Mouse (Mus musculus) MEL (cell line): ENCODE data around the gene Palld. TPM values are rescaled to one million over a fixed set of nuclear protein-coding genes. Genes with fewer than 3 reads are reported as not detected.

ENCODE experiments used
- DNase-seq: peaks from one replicate; pipeline ENCODE4 v3.0.0; 2011; ENCODE audit warnings: low read depth, low spot score
- H3K27ac ChIP-seq: 2 replicates; pipeline ENCODE4 v1.5.1; 2012; ENCODE audit warnings: low read depth, mild to moderate bottlenecking, control low read depth, low read length, moderate library complexity; ENCODE audit not compliant: control insufficient read depth
- H3K27me3 ChIP-seq, 2 experiments: fragments of 150-350 bp in 1 of 2; sonication (generic) in 1 of 2; 2 replicates each; pipeline ENCODE4 v1.6.1; 2012; ENCODE audit warnings: low read length in 2 of 2, mild to moderate bottlenecking in 2 of 2, improper control_type of control experiment in 1 of 2, moderate library complexity in 1 of 2; ENCODE audit not compliant: insufficient read depth in 2 of 2, control insufficient read depth in 1 of 2
- H3K36me3 ChIP-seq, 2 experiments: 2 replicates each; pipeline ENCODE4 v1.6.1; 2012 to 2014; ENCODE audit warnings: low read length in 2 of 2, improper control_type of control experiment in 1 of 2, inconsistent platforms in 1 of 2, mild to moderate bottlenecking in 1 of 2; ENCODE audit not compliant: insufficient read depth in 2 of 2, control insufficient read depth in 1 of 2
- H3K4me1 ChIP-seq, 2 experiments: fragments of 150-350 bp in 1 of 2; sonication (generic) in 1 of 2; 2 replicates each; pipeline ENCODE4 v1.6.1; 2012; ENCODE audit warnings: low read length in 2 of 2, improper control_type of control experiment in 1 of 2, mild to moderate bottlenecking in 1 of 2; ENCODE audit not compliant: insufficient read depth in 2 of 2, control insufficient read depth in 1 of 2
- H3K4me3 ChIP-seq, 2 experiments: fragments of 150-350 bp in 1 of 2; sonication (generic) in 1 of 2; 2 replicates each; pipeline ENCODE4 v1.5.1; 2012; ENCODE audit warnings: low read depth in 2 of 2, low read length in 2 of 2, mild to moderate bottlenecking in 2 of 2, moderate library complexity in 2 of 2, control low read depth in 1 of 2, improper control_type of control experiment in 1 of 2; ENCODE audit not compliant: control insufficient read depth in 1 of 2, insufficient read depth in 1 of 2
- H3K79me2 ChIP-seq: 2 replicates; pipeline ENCODE4 v1.6.1; 2012; ENCODE audit warnings: mild to moderate bottlenecking, low read length, moderate library complexity; ENCODE audit not compliant: control insufficient read depth, poor library complexity, insufficient read depth
- H3K9ac ChIP-seq: 2 replicates; pipeline ENCODE4 v1.6.1; 2012; ENCODE audit warnings: low read depth, mild to moderate bottlenecking, control low read depth, low read length, moderate library complexity; ENCODE audit not compliant: control insufficient read depth, poor library complexity, severe bottlenecking
- H3K9me3 ChIP-seq: fragments of 150-350 bp; sonication (generic); replicated peaks from 2 replicates; pipeline ENCODE4 v1.6.1; 2012; ENCODE audit warnings: mild to moderate bottlenecking, low read length, improper control_type of control experiment, moderate library complexity; ENCODE audit not compliant: insufficient read depth
- CHD1 ChIP-seq: IDR thresholded peaks from 2 replicates; pipeline ENCODE4 v1.6.1; 2012; ENCODE audit warnings: low read depth, mild to moderate bottlenecking, inconsistent platforms, low read length, improper control_type of control experiment
- CHD2 ChIP-seq: IDR thresholded peaks from 2 replicates; pipeline ENCODE4 v1.6.1; 2011; ENCODE audit warnings: low read length, improper control_type of control experiment
- CTCF ChIP-seq, 3 experiments: IDR thresholded peaks in 2 of 3; conservative IDR thresholded peaks in 1 of 3; 2 replicates each; pipeline ENCODE4 v1.5.1; 2011 to 2012; ENCODE audit warnings: low read length in 3 of 3, low read depth in 2 of 3, mild to moderate bottlenecking in 2 of 3, improper control_type of control experiment in 1 of 3, inconsistent platforms in 1 of 3, mixed read lengths in 1 of 3, moderate library complexity in 1 of 3; ENCODE audit not compliant: control insufficient read depth in 1 of 3, insufficient read depth in 1 of 3, poor library complexity in 1 of 3, severe bottlenecking in 1 of 3
- ELF1 ChIP-seq: IDR thresholded peaks from 2 replicates; pipeline ENCODE4 v1.6.1; 2014; ENCODE audit warnings: low read depth, mild to moderate bottlenecking, inconsistent platforms, low read length, improper control_type of control experiment, moderate library complexity
- HCFC1 ChIP-seq: IDR thresholded peaks from 2 replicates; pipeline ENCODE4 v1.6.1; 2012; ENCODE audit warnings: low read depth, mild to moderate bottlenecking, inconsistent platforms, low read length, improper control_type of control experiment, moderate library complexity
- MAX ChIP-seq: IDR thresholded peaks from 2 replicates; pipeline ENCODE4 v1.6.1; 2011; ENCODE audit warnings: low read length, improper control_type of control experiment
- MAZ ChIP-seq: IDR thresholded peaks from 2 replicates; pipeline ENCODE4 v1.6.1; 2012; ENCODE audit warnings: low read depth, mild to moderate bottlenecking, inconsistent platforms, low read length, improper control_type of control experiment
- MEF2A ChIP-seq: IDR thresholded peaks from 2 replicates; pipeline ENCODE4 v1.6.1; 2014; ENCODE audit warnings: low read depth, mild to moderate bottlenecking, inconsistent platforms, low read length, improper control_type of control experiment; ENCODE audit not compliant: poor library complexity, insufficient replicate concordance, severe bottlenecking; ENCODE audit errors: extremely low read depth
- NELFE ChIP-seq: IDR thresholded peaks from 2 replicates; pipeline ENCODE4 v1.6.1; 2011; ENCODE audit warnings: low read depth, low read length, improper control_type of control experiment
- POLR2A ChIP-seq, 2 experiments: IDR thresholded peaks; 2 replicates each; pipeline ENCODE4 v1.6.1; 2011 to 2012; ENCODE audit warnings: low read length in 2 of 2, mild to moderate bottlenecking in 2 of 2, control low read depth in 1 of 2, improper control_type of control experiment in 1 of 2, low read depth in 1 of 2, moderate library complexity in 1 of 2; ENCODE audit not compliant: control insufficient read depth in 1 of 2, insufficient read depth in 1 of 2, poor library complexity in 1 of 2
- POLR2AphosphoS2 ChIP-seq: IDR thresholded peaks from 2 replicates; pipeline ENCODE4 v1.6.1; 2011; ENCODE audit warnings: low read length, improper control_type of control experiment
- POLR2AphosphoS5 ChIP-seq: IDR thresholded peaks from 2 replicates; pipeline ENCODE4 v1.6.1; 2012; ENCODE audit warnings: low read depth, borderline replicate concordance, mild to moderate bottlenecking, inconsistent platforms, low read length, moderate library complexity, mixed read lengths
- RAD21 ChIP-seq: IDR thresholded peaks from 2 replicates; pipeline ENCODE4 v1.6.1; 2011; ENCODE audit warnings: mild to moderate bottlenecking, low read depth, low read length, improper control_type of control experiment
- SIN3A ChIP-seq: IDR thresholded peaks from 2 replicates; pipeline ENCODE4 v1.6.1; 2012; ENCODE audit warnings: low read length, improper control_type of control experiment, inconsistent platforms
- SMC3 ChIP-seq: IDR thresholded peaks from 2 replicates; pipeline ENCODE4 v1.6.1; 2011; ENCODE audit warnings: low read depth, low read length, improper control_type of control experiment
- TCF12 ChIP-seq: IDR thresholded peaks from 2 replicates; pipeline ENCODE4 v1.6.1; 2014; ENCODE audit warnings: low read depth, mild to moderate bottlenecking, inconsistent platforms, low read length, improper control_type of control experiment, moderate library complexity
- UBTF ChIP-seq: IDR thresholded peaks from 2 replicates; pipeline ENCODE4 v1.6.1; 2012; ENCODE audit warnings: low read depth, mild to moderate bottlenecking, inconsistent platforms, low read length, improper control_type of control experiment, moderate library complexity, borderline replicate concordance; ENCODE audit not compliant: insufficient read depth
- USF1 ChIP-seq: IDR thresholded peaks from 2 replicates; pipeline ENCODE4 v1.6.1; 2014; ENCODE audit warnings: low read depth, mild to moderate bottlenecking, inconsistent platforms, low read length, improper control_type of control experiment, moderate library complexity
- USF2 ChIP-seq, 2 experiments: IDR thresholded peaks; 2 replicates each; pipeline ENCODE4 v1.6.1; 2011 to 2012; ENCODE audit warnings: improper control_type of control experiment in 2 of 2, low read length in 2 of 2, borderline replicate concordance in 1 of 2, inconsistent platforms in 1 of 2, low read depth in 1 of 2, mild to moderate bottlenecking in 1 of 2; ENCODE audit not compliant: insufficient read depth in 1 of 2
- ZC3H11A ChIP-seq: IDR thresholded peaks from 2 replicates; pipeline ENCODE4 v1.6.1; 2012; ENCODE audit warnings: low read depth, mild to moderate bottlenecking, inconsistent platforms, low read length, improper control_type of control experiment
- ZKSCAN1 ChIP-seq: IDR thresholded peaks from 2 replicates; pipeline ENCODE4 v1.6.1; 2012; ENCODE audit warnings: low read depth, mild to moderate bottlenecking, inconsistent platforms, low read length, improper control_type of control experiment, moderate library complexity
- ZNF384 ChIP-seq: IDR thresholded peaks from 2 replicates; pipeline ENCODE4 v1.6.1; 2012; ENCODE audit warnings: low read depth, mild to moderate bottlenecking, inconsistent platforms, low read length, improper control_type of control experiment
- polyA plus RNA-seq, 2 experiments: library from polyadenylated mRNA; stranded (reverse) in 1 of 2; unstranded in 1 of 2; fragments of >175 nt in 1 of 2; fragments of >200 nt in 1 of 2; gene quantifications; 2 replicates each; pipeline versions ENCODE4 v1.2.1 to v1.2.4; 2012; ENCODE audit warnings: low replicate concordance in 2 of 2, low read depth in 1 of 2; ENCODE audit not compliant: insufficient read length in 2 of 2, insufficient read depth in 1 of 2, missing spikeins in 1 of 2
- total RNA-seq: library from RNA; depleted of rRNA; stranded (reverse); fragments of 300-350 nt; gene quantifications from 2 replicates; pipeline ENCODE4 v1.2.3, GENCODE M21; 2012

Palld gene
- total and polyA plus RNA-seq, 3 experiments, result 0.23 to 1.9 TPM; not detected in 1

DNA sequence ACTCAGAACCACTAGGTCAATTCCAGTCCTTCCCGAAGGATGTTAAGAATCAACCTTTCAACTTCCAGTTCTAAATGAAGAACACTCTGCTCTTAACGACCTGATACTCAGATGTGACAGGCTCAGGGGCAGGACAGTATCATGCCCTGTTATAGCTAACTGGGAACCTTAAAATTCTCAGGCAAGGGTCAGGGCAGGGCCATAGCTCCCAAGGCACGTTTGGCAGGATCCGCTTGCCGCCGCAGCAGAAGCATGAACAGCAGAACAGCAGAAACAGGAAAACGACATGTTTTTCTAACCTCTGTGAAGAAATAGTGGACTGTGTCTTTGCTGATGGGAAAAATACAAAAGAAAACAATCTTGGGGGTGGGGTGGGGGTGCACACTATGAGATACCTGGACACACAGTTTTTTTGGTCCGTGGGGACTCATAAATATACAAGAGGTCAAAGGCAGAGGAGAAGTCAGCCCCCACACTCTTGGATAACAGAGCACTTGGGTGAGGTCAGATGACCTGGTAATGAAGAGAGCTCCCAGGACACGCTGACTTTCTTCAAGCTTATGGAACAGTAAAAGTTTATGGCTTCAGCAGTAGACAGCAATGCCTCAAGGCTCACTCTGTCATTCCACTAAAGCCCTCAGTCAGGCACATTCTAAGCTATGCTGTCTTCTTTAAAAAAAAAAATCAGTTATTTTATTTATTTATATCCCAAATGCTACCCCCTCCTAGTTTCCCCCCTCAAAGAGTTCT is 201.4 kb downstream of the Palld start:
- Histone ChIP-seq H3K9ac (no peak overlapping the region), H3K36me3 (no peaks in the 10 kb centered on the region), H3K27me3 (no peaks in the 10 kb centered on the region), H3K27ac (no peak overlapping the region), H3K4me1 (no peaks in the 10 kb centered on the region), H3K79me2 (no peaks in the 10 kb centered on the region), H3K9me3 (no peaks in the 10 kb centered on the region), H3K4me3 (no peak overlapping the region)
- TF ChIP-seq CHD1 (no peak), MEF2A (no peak), ELF1 (no peak), CTCF (IDR thresholded peaks at IDR 0.05 in 2 of 3, conservative IDR thresholded peaks at IDR 0.05 in 1 of 3; ENCODE audit: control insufficient read depth in 1 of 3, insufficient read depth in 1 of 3, low read depth in 2 of 3, low read length in 3 of 3, poor library complexity in 1 of 3, severe bottlenecking in 1 of 3) (no peak), ZNF384 (no peak), SIN3A (no peak), MAX (no peak), POLR2AphosphoS2 (no peak), HCFC1 (no peak), USF1 (no peak), CHD2 (no peak), ZC3H11A (no peak), POLR2AphosphoS5 (no peak), ZKSCAN1 (no peak), SMC3 (no peak), NELFE (no peak), MAZ (no peak), RAD21 (no peak), POLR2A (IDR thresholded peaks at IDR 0.05; ENCODE audit: control insufficient read depth in 1 of 2, insufficient read depth in 1 of 2, low read depth in 1 of 2, low read length in 2 of 2, poor library complexity in 1 of 2) (no peak)
- no peak for DNase-seq

DNA sequence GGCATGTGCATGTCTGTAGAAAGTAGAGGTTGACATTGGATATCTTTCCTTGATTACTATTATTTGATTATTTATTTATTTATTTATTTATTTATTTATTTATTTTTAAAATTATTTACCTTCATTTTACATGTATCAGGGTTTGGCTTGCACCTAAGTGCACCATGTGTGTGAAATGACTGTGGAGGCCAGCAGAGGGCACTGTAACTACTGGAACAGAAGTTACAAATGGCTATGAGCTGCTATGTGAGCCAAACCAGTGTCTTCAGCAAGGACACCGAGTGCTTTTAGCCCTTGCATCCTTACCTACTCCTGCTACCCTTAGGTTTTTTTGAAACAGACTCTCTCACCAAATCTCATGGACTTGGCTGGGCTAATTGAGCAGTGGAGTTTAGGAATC is 202.2 kb downstream of the Palld start:
- no peaks in the 10 kb centered on the region for H3K27me3 ChIP-seq
- no peak overlapping the region for H3K4me3 ChIP-seq
- H3K27ac ChIP-seq, result no peak overlapping the region
- no peak overlapping the region for H3K9ac ChIP-seq
- peak; percentile 30 for DNase-seq
- no peaks in the 10 kb centered on the region for H3K79me2 ChIP-seq
- TF ChIP-seq UBTF (no peak), CTCF (IDR thresholded peaks at IDR 0.05 in 2 of 3, conservative IDR thresholded peaks at IDR 0.05 in 1 of 3; ENCODE audit: control insufficient read depth in 1 of 3, insufficient read depth in 1 of 3, low read depth in 2 of 3, low read length in 3 of 3, poor library complexity in 1 of 3, severe bottlenecking in 1 of 3) (peak; percentile 33 to 56 (median 44); a peak in 5 of 6 replicates), SMC3 (peak; percentile 38), TCF12 (no peak), USF2 (IDR thresholded peaks at IDR 0.05; ENCODE audit: borderline replicate concordance in 1 of 2, insufficient read depth in 1 of 2, low read depth in 1 of 2, low read length in 2 of 2) (no peak), RAD21 (peak; percentile 14)
- no peaks in the 10 kb centered on the region for H3K9me3 ChIP-seq
- H3K36me3 ChIP-seq, result no peaks in the 10 kb centered on the region
- H3K4me1 ChIP-seq, result no peaks in the 10 kb centered on the region
